Mouse (Mus musculus) stomach, postnatal 0 days (tissue): ENCODE measurements around the gene Med12l. TPM values are rescaled to one million over a fixed set of nuclear protein-coding genes. Genes with fewer than 3 reads are reported as not detected.
A peak's percentile ranks its signal among the peaks of the same experiment; 100 is the strongest.

Experiments used
- ATAC-seq: fragments of 200-750 bp; cut with Nextera tagmentation; 2 replicates; pipeline ENCODE4 v1.8.0; 2017; ENCODE audit not compliant: low FRiP score, low TSS enrichment
- DNase-seq: peaks from one replicate; pipeline ENCODE4 v3.0.0-alpha.2; 2016; ENCODE audit warnings: low spot score
- H3K27ac ChIP-seq: fragments of 300-500 bp; sonication (generic); replicated peaks from 2 replicates; pipeline ENCODE4 v1.5.1; 2014; ENCODE audit warnings: mild to moderate bottlenecking, control low read depth
- H3K27me3 ChIP-seq: fragments of 300-500 bp; sonication (generic); 2 replicates; pipeline ENCODE4 v1.6.1; 2014; ENCODE audit warnings: low read length; ENCODE audit not compliant: control insufficient read depth, insufficient read depth
- H3K36me3 ChIP-seq: fragments of 300-500 bp; sonication (generic); 2 replicates; pipeline ENCODE4 v1.6.1; 2014; ENCODE audit warnings: low read length, mixed read lengths; ENCODE audit not compliant: control insufficient read depth, insufficient read depth
- H3K4me1 ChIP-seq: fragments of 300-500 bp; sonication (generic); replicated peaks from 2 replicates; pipeline ENCODE4 v1.6.1; 2014; ENCODE audit warnings: antibody characterized with exemption; ENCODE audit not compliant: control insufficient read depth, insufficient read depth
- H3K4me2 ChIP-seq: fragments of 300-500 bp; sonication (generic); replicated peaks from 2 replicates; pipeline ENCODE4 v1.6.1; 2014; ENCODE audit warnings: low read depth, mild to moderate bottlenecking, control low read depth, moderate library complexity
- H3K4me3 ChIP-seq: fragments of 300-500 bp; sonication (generic); 2 replicates; pipeline ENCODE4 v1.5.1; 2014; ENCODE audit warnings: low read depth, low read length, control low read depth
- H3K9ac ChIP-seq: fragments of 300-500 bp; sonication (generic); 2 replicates; pipeline ENCODE4 v1.6.1; 2014; ENCODE audit warnings: mild to moderate bottlenecking, low read length, control low read depth, mixed read lengths
- H3K9me3 ChIP-seq: fragments of 300-500 bp; sonication (generic); 2 replicates; pipeline ENCODE4 v1.6.1; 2016; ENCODE audit warnings: low read length; ENCODE audit not compliant: control insufficient read depth
- CTCF ChIP-seq: IDR thresholded peaks from 2 replicates; pipeline ENCODE4 v1.5.1; 2016; ENCODE audit warnings: antibody characterized with exemption, low read depth, mild to moderate bottlenecking, moderate library complexity
- EP300 ChIP-seq: optimal IDR thresholded peaks from 2 replicates; pipeline ENCODE3; 2016; ENCODE audit warnings: antibody characterized with exemption
- WGBS: fragments of 180-500 bp; shearing (Covaris S2); extraction: QIAGEN DNeasy Blood & Tissue Kit; methylation state at CpG from one replicate; pipeline ENCODE4 v1.1.7; 2014; 5-methylcytosine and 5-hydroxymethylcytosine counted together
- polyA plus RNA-seq: library from polyadenylated mRNA; unstranded; fragments of >200 nt; fragmentation: Nextera tagmentation; extraction: Ambion mirVana; gene quantifications from 2 replicates; pipeline ENCODE4 v1.2.1, GENCODE M21; 2015

The Med12l gene
- polyA plus RNA-seq, 1 experiment from 2014 or later: 0.25 TPM

GRCm38 (mm10) chr3:59312610-59313009 is 307.0 kb downstream of the Med12l start:
- WGBS: 70% methylated on average over 10 of the region's 10 CpGs
- DNase-seq (no peak), ATAC-seq (no peak)

DNA sequence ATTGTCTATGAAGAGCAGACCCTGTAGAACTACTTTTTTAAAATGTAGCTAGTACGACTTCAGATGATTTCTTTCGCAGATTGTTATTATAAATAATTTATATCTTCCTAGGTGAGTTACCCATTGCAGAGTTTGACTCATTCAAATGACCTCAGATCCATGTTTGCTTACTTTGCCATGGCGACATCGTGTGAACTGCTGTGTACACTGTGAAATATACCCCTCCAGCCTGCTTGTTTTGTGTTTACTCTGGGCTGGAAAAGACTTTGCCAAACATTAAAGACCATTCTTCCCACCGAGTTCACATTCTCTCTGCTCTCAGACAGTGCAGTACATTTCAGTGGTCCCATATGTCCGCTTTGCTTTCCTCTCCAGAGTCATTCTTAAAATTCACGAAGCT is 310.5 kb downstream of the Med12l start:
- peak; percentile 70 for ATAC-seq

More at GRCm38 (mm10) chr3:59312610-59313009, 307.0 kb downstream of the Med12l start:
- Histone ChIP-seq H3K27me3 (no peaks in the 10 kb centered on the region), H3K4me3 (no peak overlapping the region), H3K4me1 (no peaks in the 10 kb centered on the region), H3K9me3 (no peaks in the 10 kb centered on the region), H3K9ac (no peak overlapping the region), H3K27ac (no peak overlapping the region), H3K36me3 (no peaks in the 10 kb centered on the region), H3K4me2 (no peak overlapping the region)
- TF ChIP-seq CTCF (no peak), EP300 (no peak)

GRCm38 (mm10) chr3:59321278-59321876 is 315.8 kb downstream of the Med12l start:
- no peak overlapping the region for H3K4me3 ChIP-seq
- DNase-seq (peak; percentile 54), ATAC-seq (0 out of 2 replicates have a peak, but pooled peaks have one; percentile 35)
- no peak overlapping the region for H3K4me2 ChIP-seq
- no peaks in the 10 kb centered on the region for H3K27me3 ChIP-seq
- TF ChIP-seq EP300 (no peak), CTCF (peak; percentile 84)
- WGBS: 44% methylated on average over 7 of the region's 7 CpGs
- no peak overlapping the region for H3K27ac ChIP-seq
- no peaks in the 10 kb centered on the region for H3K4me1 ChIP-seq
- H3K9me3 ChIP-seq: no peaks in the 10 kb centered on the region
- H3K9ac ChIP-seq: no peak overlapping the region
- H3K36me3 ChIP-seq: no peaks in the 10 kb centered on the region; the same call in 1 of the 2 replicates

More for the DNA sequence above, 310.5 kb downstream of the Med12l start:
- H3K27ac ChIP-seq: no peak overlapping the region
- no peaks in the 10 kb centered on the region; the same call in 1 of the 2 replicates for H3K36me3 ChIP-seq
- no peaks in the 10 kb centered on the region for H3K27me3 ChIP-seq
- H3K4me1 ChIP-seq: no peaks in the 10 kb centered on the region
- 53% methylated on average over 7 of the region's 7 CpGs for WGBS
- H3K4me2 ChIP-seq: no peak overlapping the region
- no peak overlapping the region for H3K4me3 ChIP-seq
- no peak for DNase-seq
- TF ChIP-seq CTCF (no peak), EP300 (no peak)
- H3K9ac ChIP-seq: no peak overlapping the region
- H3K9me3 ChIP-seq: no peaks in the 10 kb centered on the region

DNA sequence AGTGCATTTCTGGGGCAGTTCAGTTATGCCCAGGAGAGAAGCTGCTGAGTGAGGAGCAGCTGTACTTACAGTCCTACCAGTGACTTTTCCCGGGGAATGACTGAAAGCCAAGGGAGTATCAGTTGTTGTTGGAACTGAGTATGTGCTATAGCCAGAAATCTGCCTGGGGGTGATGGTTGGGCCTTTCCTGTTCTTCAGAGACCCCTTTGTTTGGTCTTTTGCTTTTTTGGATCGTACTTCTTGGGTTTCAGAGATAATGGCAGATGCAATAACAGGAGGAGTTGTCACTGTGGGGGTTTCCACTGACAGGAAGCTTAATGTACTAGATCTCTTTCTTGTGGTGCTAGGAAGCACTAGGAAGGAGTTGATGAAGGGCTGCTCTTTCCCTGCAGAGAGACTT is 322.9 kb downstream of the Med12l start:
- no peak for TF ChIP-seq EP300
- TF ChIP-seq CTCF: no peak
- H3K36me3 ChIP-seq: no peaks in the 10 kb centered on the region; the same call in 1 of the 2 replicates
- H3K9me3 ChIP-seq: no peaks in the 10 kb centered on the region
- ATAC-seq: no peak
- no peak for DNase-seq
- no peak overlapping the region for H3K4me2 ChIP-seq
- no peak overlapping the region for H3K27ac ChIP-seq
- H3K4me1 ChIP-seq: no peaks in the 10 kb centered on the region
- no peaks in the 10 kb centered on the region for H3K27me3 ChIP-seq
- no peak overlapping the region for H3K9ac ChIP-seq
- WGBS: 90% methylated on average over 2 of the region's 2 CpGs
- H3K4me3 ChIP-seq: no peak overlapping the region

DNA sequence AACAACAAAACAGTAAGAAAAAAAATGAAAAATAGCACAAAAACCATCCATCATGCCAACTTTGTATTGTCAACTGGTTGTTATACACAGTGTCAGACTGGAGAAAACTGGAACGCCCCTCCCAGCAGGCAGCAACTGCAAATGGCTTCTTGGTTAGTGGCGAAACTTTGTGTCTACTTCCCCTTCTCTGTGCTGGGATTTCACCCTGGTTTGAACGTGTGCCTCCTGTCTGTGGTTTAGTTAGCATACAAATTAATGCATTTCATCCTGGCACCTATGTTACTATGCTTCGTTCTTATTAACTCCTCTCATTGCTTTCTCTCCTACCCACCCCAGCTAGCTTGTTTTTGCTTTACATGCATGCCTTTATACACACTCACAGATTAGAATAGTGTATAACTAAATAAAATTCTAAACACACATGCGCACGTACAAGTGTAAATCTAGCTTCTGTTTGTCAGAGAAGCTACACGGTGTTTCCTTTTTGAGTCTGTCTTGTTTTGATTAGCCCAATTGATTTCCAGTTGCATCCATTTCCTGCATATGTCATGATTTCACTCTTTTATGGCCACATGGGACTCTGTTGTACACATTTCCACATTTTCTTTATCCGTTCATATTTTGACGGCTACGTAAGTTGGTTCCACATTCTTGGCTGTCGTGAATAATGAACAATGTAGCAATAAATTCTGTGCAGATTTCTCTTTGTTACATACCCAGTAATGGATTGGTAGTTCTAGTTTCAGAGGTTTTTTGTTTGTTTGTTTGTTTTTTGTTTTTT is 336.2 kb downstream of the Med12l start:
- WGBS: 63% methylated on average over 11 of the region's 11 CpGs
- H3K36me3 ChIP-seq: no peaks in the 10 kb centered on the region
- H3K4me2 ChIP-seq: peak overlapping the region; percentile 23
- ATAC-seq (no peak), DNase-seq (no peak)
- H3K27me3 ChIP-seq: no peaks in the 10 kb centered on the region
- peak overlapping the region; percentile 0; the same call in 1 of the 2 replicates for H3K4me3 ChIP-seq
- 0 out of 2 replicates have a peak, but pooled peaks have one; percentile 6 for TF ChIP-seq CTCF
- TF ChIP-seq EP300: no peak
- no peak overlapping the region for H3K9ac ChIP-seq
- H3K27ac ChIP-seq: no peak overlapping the region
- 0 out of 2 replicates have a peak, but pooled peaks cover 2% of the 10 kb centered on the region for H3K4me1 ChIP-seq
- H3K9me3 ChIP-seq: no peaks in the 10 kb centered on the region

DNA sequence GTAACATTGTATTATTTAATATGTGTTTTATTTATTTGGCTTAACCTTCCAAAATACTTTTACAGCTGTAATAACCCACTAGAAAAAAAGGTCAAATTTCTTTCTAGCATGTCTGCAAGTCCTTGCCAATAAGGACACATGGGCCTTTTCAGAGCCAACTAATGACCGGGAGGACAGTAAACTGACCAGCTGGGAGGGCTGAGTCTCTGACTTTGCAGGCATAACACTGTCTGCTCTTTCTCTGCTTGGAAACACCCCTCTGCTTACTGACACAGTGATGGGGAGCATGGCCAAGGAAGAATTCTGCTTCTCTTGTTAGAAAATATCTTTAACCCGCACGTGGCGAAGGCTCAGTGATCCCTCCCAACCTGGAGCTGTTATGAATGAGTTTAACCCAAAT is 337.4 kb downstream of the Med12l start:
- no peak overlapping the region; the same call in 1 of the 2 replicates for H3K27ac ChIP-seq

More for the DNA sequence above, 337.4 kb downstream of the Med12l start:
- H3K4me2 ChIP-seq: peak overlapping the region; percentile 75
- DNase-seq: no peak
- H3K27me3 ChIP-seq: no peaks in the 10 kb centered on the region
- H3K9me3 ChIP-seq: no peaks in the 10 kb centered on the region
- 31% methylated on average over 4 of the region's 4 CpGs for WGBS
- no peak overlapping the region for H3K9ac ChIP-seq
- H3K4me1 ChIP-seq: 0 out of 2 replicates have a peak, but pooled peaks cover 2% of the 10 kb centered on the region
- peak overlapping the region; percentile 61 for H3K4me3 ChIP-seq
- ATAC-seq: no peak
- no peak for TF ChIP-seq CTCF
- TF ChIP-seq EP300: no peak
- H3K36me3 ChIP-seq: no peaks in the 10 kb centered on the region
